Mouse (Mus musculus) liver, embryonic 11.5 days (tissue): Measurements from ENCODE around the gene Arfgef2. TPM values are rescaled to one million over a fixed set of nuclear protein-coding genes. Genes with fewer than 3 reads are reported as not detected.
A peak's percentile ranks its signal among the peaks of the same experiment; 100 is the strongest.

Source experiments
- ATAC-seq: fragments of 200-750 bp; cut with Nextera tagmentation; replicated peaks from 2 replicates; pipeline ENCODE4 v1.8.0; 2017; ENCODE audit warnings: moderate number of reproducible peaks, mild to moderate bottlenecking, moderate TSS enrichment, moderate library complexity; ENCODE audit not compliant: low FRiP score
- DNase-seq: peaks from one replicate; pipeline ENCODE4 v3.0.0-alpha.2; 2017; ENCODE audit warnings: low spot score
- H3K27ac ChIP-seq: fragments of 300-500 bp; sonication (generic); 2 replicates; pipeline ENCODE4 v1.5.1; 2014; ENCODE audit warnings: mild to moderate bottlenecking, low read depth, low read length, control low read depth
- H3K27me3 ChIP-seq: fragments of 300-500 bp; sonication (generic); replicated peaks from 2 replicates; pipeline ENCODE4 v1.6.1; 2014; ENCODE audit warnings: low read length, mixed read lengths; ENCODE audit not compliant: control insufficient read depth, insufficient read depth
- H3K36me3 ChIP-seq: fragments of 300-500 bp; sonication (generic); 2 replicates; pipeline ENCODE4 v1.6.1; 2014; ENCODE audit warnings: mild to moderate bottlenecking, low read length, moderate library complexity, mixed read lengths; ENCODE audit not compliant: control insufficient read depth, insufficient read depth
- H3K4me1 ChIP-seq: fragments of 300-500 bp; sonication (generic); replicated peaks from 2 replicates; pipeline ENCODE4 v1.6.1; 2014; ENCODE audit warnings: low read length, mixed read lengths; ENCODE audit not compliant: control insufficient read depth, insufficient read depth
- H3K4me2 ChIP-seq: fragments of 300-500 bp; sonication (generic); 2 replicates; pipeline ENCODE4 v1.6.1; 2014; ENCODE audit warnings: mild to moderate bottlenecking, control low read depth, moderate library complexity
- H3K4me3 ChIP-seq: fragments of 300-500 bp; sonication (generic); 2 replicates; pipeline ENCODE4 v1.5.1; 2014; ENCODE audit warnings: low read depth, low read length, control low read depth
- H3K9ac ChIP-seq: fragments of 300-500 bp; sonication (generic); 2 replicates; pipeline ENCODE4 v1.6.1; 2014; ENCODE audit warnings: low read depth, low read length, control low read depth
- H3K9me3 ChIP-seq: fragments of 300-500 bp; sonication (generic); 2 replicates; pipeline ENCODE4 v1.6.1; 2016; ENCODE audit warnings: low read length, inconsistent platforms, mixed read lengths; ENCODE audit not compliant: control insufficient read depth
- WGBS: fragments of 180-500 bp; shearing (Covaris S2); extraction: QIAGEN DNeasy Blood & Tissue Kit; methylation state at CpG from one replicate; pipeline ENCODE4 v1.1.7; 2014; 5-methylcytosine and 5-hydroxymethylcytosine counted together
- polyA plus RNA-seq: library from polyadenylated mRNA; unstranded; fragments of >200 nt; fragmentation: Nextera tagmentation; extraction: Ambion mirVana; gene quantifications from 2 replicates; pipeline ENCODE4 v1.2.1, GENCODE M21; 2014

Gene Arfgef2
- polyA plus RNA-seq, 1 experiment from 2014 or later, result 11.3 TPM

DNA sequence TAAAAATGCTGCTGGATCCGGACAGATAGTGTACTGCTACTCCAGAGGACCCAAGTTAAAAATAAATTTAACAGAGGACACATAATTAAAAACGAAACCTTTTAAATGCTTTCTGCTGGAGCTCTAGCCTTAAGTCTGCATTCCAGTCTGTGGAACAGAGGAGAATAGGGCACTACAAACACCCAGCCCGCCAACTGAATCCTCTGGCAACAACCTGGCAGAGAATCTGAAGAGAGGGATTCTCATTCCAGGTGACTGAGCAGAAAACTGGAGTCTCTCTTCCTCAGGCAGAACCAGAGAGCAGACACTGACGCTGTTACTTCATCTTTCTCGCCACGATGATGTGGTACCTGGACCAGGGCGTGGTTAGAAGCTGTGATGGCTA, 4.9 kb upstream of the Arfgef2 start:
- H3K4me3 ChIP-seq, result no peak overlapping the region
- no peak overlapping the region for H3K9ac ChIP-seq
- no peak for DNase-seq
- no peak overlapping the region for H3K27ac ChIP-seq
- ATAC-seq, result no peak
- no peaks in the 10 kb centered on the region for H3K27me3 ChIP-seq
- H3K4me2 ChIP-seq, result no peak overlapping the region
- no peaks in the 10 kb centered on the region for H3K9me3 ChIP-seq
- H3K36me3 ChIP-seq, result peaks cover 5% of the 10 kb centered on the region; the same call in 1 of the 2 replicates
- H3K4me1 ChIP-seq, result no peaks in the 10 kb centered on the region
- 84% methylated on average over 7 of the region's 7 CpGs for WGBS

GRCm38 (mm10) chr2:166801436-166801835, 4.0 kb upstream of the Arfgef2 start:
- DNase-seq (no peak), ATAC-seq (no peak)
- peaks cover 2% of the 10 kb centered on the region for H3K4me1 ChIP-seq
- no peak overlapping the region for H3K9ac ChIP-seq
- 72% methylated on average over 2 of the region's 2 CpGs for whole genome bisulfite sequencing
- no peaks in the 10 kb centered on the region for H3K27me3 ChIP-seq
- no peak overlapping the region for H3K27ac ChIP-seq
- peaks cover 5% of the 10 kb centered on the region; the same call in 1 of the 2 replicates for H3K36me3 ChIP-seq
- H3K9me3 ChIP-seq, result no peaks in the 10 kb centered on the region
- H3K4me3 ChIP-seq, result no peak overlapping the region
- H3K4me2 ChIP-seq, result no peak overlapping the region

- no peaks in the 10 kb centered on the region for H3K27me3 ChIP-seq
- WGBS, result 88% methylated on average over 3 of the region's 3 CpGs
- DNase-seq (no peak), ATAC-seq (no peak)
- H3K4me2 ChIP-seq, result no peak overlapping the region
- peaks cover 15% of the 10 kb centered on the region for H3K4me1 ChIP-seq
- H3K9ac ChIP-seq, result no peak overlapping the region
- H3K27ac ChIP-seq, result no peak overlapping the region
- H3K36me3 ChIP-seq, result no peaks in the 10 kb centered on the region
- no peaks in the 10 kb centered on the region for H3K9me3 ChIP-seq
- H3K4me3 ChIP-seq, result no peak overlapping the region
Observed at GRCm38 (mm10) chr2:166803298-166803697, 2.1 kb upstream of the Arfgef2 start.

DNA sequence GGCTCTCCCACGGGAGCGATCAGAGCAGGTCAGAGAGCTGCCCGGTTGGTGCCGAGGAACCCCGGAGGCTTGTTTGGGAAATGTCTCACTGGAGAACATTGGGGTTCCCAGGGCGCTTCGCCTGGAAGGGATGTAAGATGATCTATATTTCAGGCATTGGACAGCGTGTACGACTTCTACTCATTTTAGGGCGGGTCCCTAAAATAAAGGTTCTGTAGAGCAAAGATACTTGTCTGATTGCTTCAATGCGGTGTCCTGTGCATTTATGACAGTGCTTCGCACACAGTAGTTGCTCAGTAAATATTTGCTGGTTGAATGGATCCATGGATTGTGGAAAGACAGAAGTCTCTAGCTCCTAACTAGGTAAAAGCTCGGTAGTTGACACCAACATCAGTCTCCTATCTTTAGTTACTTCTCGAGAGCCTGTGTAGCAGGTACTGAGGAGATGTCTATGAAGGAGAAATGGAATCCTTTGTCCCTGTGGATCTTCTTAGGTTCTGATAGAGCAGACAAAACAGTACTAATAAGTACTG, 851 bp downstream of the Arfgef2 start:
- Histone ChIP-seq H3K4me3 (peak overlapping the region; percentile 91), H3K9me3 (no peaks in the 10 kb centered on the region), H3K4me1 (peaks cover 18% of the 10 kb centered on the region), H3K27ac (peak overlapping the region; percentile 77; the same call in 1 of the 2 replicates), H3K27me3 (no peaks in the 10 kb centered on the region), H3K9ac (peak overlapping the region; percentile 92), H3K36me3 (no peaks in the 10 kb centered on the region), H3K4me2 (peak overlapping the region; percentile 67)
- ATAC-seq, result peak; percentile 37
- no peak for DNase-seq
- 13% methylated on average over 14 of the region's 14 CpGs for WGBS

GRCm38 (mm10) chr2:166806813-166807212, 1.4 kb downstream of the Arfgef2 start:
- Histone ChIP-seq H3K9me3 (no peaks in the 10 kb centered on the region), H3K4me3 (peak overlapping the region; percentile 91), H3K4me2 (peak overlapping the region; percentile 67), H3K4me1 (peaks cover 18% of the 10 kb centered on the region), H3K36me3 (no peaks in the 10 kb centered on the region), H3K27ac (no peak overlapping the region), H3K9ac (peak overlapping the region; percentile 30; the same call in 1 of the 2 replicates), H3K27me3 (no peaks in the 10 kb centered on the region)
- 73% methylated on average over 6 of the region's 6 CpGs for WGBS
- DNase-seq (no peak), ATAC-seq (no peak)

DNA sequence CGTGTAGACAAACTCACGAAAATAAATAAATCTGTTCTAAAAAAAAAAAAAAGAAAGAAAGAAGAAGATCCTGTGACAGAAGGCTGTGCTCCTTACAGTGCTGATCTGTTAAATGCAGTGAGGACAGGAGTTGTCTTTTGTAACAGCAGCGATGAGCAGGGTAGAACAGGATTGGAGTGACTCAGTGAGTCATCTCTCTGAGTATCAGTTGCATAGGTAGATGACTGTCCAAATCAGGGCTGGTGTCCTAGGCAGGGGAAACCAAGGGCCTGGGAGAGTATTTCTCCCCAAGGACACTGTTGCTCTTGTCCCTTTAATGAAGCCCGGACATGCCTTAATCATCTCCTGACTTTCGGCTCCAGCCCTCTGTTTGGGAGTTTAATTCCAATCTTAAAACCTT, 4.1 kb downstream of the Arfgef2 start:
- Histone ChIP-seq H3K27ac (no peak overlapping the region), H3K4me3 (no peak overlapping the region), H3K36me3 (no peaks in the 10 kb centered on the region), H3K9ac (no peak overlapping the region), H3K9me3 (no peaks in the 10 kb centered on the region), H3K4me2 (no peak overlapping the region), H3K27me3 (no peaks in the 10 kb centered on the region), H3K4me1 (peaks cover 18% of the 10 kb centered on the region)
- DNase-seq (no peak), ATAC-seq (no peak)
- WGBS, result 88% methylated on average over 5 of the region's 5 CpGs

DNA sequence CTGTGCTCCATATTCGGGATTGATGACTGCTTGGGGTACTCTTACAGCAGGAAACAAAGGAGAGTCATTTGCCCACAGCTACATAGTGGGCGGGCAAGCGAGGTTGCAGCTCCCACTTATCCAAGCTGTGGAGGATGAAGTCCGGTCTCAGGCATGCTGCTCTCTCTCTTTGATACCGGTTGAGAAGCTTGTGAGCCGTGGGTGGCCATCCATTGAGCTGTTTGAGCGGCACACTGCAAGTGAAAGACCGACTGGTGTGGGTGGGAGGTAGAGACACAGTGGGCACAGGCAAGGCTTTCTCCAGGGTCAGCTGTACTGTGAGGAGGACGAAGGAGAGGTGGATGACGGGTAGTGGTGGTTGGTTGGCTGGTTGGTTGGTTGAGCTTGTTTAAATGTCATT, 5.4 kb downstream of the Arfgef2 start:
- H3K9ac ChIP-seq, result no peak overlapping the region
- H3K4me3 ChIP-seq, result no peak overlapping the region
- no peak for ATAC-seq
- 90% methylated on average over 10 of the region's 10 CpGs for WGBS
- H3K36me3 ChIP-seq, result no peaks in the 10 kb centered on the region
- H3K27me3 ChIP-seq, result no peaks in the 10 kb centered on the region
- no peak for DNase-seq
- peaks cover 18% of the 10 kb centered on the region for H3K4me1 ChIP-seq
- H3K9me3 ChIP-seq, result no peaks in the 10 kb centered on the region
- no peak overlapping the region for H3K4me2 ChIP-seq
- H3K27ac ChIP-seq, result no peak overlapping the region

DNA sequence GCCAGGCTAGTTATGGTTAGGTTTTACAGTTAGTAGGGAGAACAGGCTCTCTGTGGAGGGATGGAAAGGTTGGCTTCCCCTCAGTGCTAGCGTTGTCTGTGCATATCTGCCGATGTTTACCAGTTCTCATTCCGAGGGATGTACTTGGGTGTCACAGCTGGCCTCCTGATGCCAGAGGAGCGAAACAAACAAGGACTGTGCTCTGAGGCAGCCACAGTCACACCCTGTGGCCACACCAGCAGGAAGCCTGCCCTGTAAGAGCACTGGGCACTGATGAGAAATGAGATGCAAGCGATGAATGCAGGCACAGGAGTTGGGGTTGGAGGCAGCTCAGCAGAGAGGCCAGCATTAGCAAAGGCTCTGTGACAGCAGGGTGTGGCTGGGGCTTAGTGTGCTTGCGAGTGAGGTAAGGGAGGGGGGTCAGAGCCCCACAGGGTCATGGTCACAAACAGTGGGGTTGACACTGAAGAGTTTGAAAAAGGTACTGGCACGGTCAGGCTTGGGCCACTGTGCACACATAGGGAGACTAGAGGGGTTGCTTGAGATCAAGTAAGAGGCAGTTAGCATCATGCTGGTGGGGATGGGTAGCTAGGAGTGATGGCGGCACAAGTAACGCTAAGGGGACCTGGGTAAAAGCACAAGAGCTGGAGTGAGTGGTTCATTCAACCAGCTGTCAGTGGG, 13.2 kb downstream of the Arfgef2 start:
- H3K9me3 ChIP-seq, result no peaks in the 10 kb centered on the region
- peaks cover 2% of the 10 kb centered on the region; the same call in 1 of the 2 replicates for H3K36me3 ChIP-seq
- DNase-seq (no peak), ATAC-seq (no peak)
- no peak overlapping the region for H3K4me2 ChIP-seq
- H3K4me3 ChIP-seq, result no peak overlapping the region
- no peak overlapping the region for H3K27ac ChIP-seq
- H3K4me1 ChIP-seq, result peaks cover 24% of the 10 kb centered on the region
- H3K27me3 ChIP-seq, result no peaks in the 10 kb centered on the region
- 86% methylated on average over 9 of the region's 9 CpGs for WGBS
- no peak overlapping the region for H3K9ac ChIP-seq

DNA sequence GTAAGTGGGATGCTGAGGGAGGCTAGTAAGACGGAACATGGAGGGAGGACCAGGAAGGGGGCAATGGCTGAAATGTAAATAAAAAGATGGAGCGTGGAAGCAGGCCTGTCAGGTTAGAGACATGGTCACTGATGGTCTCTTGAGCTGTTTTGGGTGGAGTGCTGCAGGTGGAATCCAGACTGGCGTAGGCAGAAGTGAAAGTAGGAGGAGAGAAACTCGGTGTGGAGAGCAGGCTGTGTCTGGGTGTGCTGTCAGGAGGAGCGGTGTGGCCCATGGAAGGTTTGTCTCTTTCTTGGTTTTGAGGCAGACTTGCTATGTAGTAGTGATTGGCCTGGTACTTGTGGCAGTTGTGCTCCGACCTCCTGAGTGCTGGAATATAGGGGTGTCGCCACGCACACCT, 14.5 kb downstream of the Arfgef2 start:
- no peak overlapping the region for H3K4me3 ChIP-seq
- WGBS, result 87% methylated on average over 8 of the region's 8 CpGs
- no peaks in the 10 kb centered on the region for H3K27me3 ChIP-seq
- H3K27ac ChIP-seq, result no peak overlapping the region
- peaks cover 2% of the 10 kb centered on the region; the same call in 1 of the 2 replicates for H3K36me3 ChIP-seq
- H3K9ac ChIP-seq, result no peak overlapping the region
- peaks cover 24% of the 10 kb centered on the region for H3K4me1 ChIP-seq
- H3K9me3 ChIP-seq, result no peaks in the 10 kb centered on the region
- no peak overlapping the region for H3K4me2 ChIP-seq
- DNase-seq (no peak), ATAC-seq (no peak)
